Mouse (Mus musculus): Measurements from ENCODE around the gene Gjb6.

Gene Gjb6

GRCm38 (mm10) chr14:57082863-57083262 is 50.5 kb downstream of the Gjb6 start:
- DNase-seq: no peak

GRCm38 (mm10) chr14:57075537-57075936 is 57.9 kb downstream of the Gjb6 start:
- DNase-seq: no peak

Measured in cerebellum, adult 18-20 months (tissue).